Mouse (Mus musculus) thymus, postnatal 36 days (tissue): ENCODE results near the gene Ctnnbip1.
"Not testable (repeated sequence)": the region's sequence is repeated elsewhere in the genome, so short reads cannot be mapped to it uniquely, and the experiment has no call there.

Experiments used
- DNase-seq, 2 experiments: peaks; one replicate each; pipeline ENCODE4 v3.0.0; 2022; ENCODE audit warnings: mixed read lengths in 2 of 2

Gene Ctnnbip1

DNA sequence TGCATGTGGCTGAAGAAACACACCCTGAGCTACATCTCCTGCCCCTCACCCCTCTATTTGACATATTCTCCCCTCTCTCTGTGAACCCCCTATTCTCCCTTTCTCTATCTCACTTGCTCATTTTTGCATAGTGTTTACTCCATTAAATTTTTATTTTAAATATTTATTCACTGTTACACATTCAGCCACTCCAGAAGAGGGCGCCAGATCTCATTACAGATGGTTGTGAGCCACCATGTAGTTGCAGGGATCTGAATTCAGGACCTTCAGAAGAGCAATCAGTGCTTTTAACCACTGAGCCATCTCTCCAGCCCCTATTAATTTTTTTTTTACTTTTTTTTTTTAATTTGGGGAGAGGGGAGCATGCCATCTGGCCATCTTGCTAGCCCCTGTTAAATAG is 72.2 kb downstream of the Ctnnbip1 start:
- no peak for DNase-seq

DNA sequence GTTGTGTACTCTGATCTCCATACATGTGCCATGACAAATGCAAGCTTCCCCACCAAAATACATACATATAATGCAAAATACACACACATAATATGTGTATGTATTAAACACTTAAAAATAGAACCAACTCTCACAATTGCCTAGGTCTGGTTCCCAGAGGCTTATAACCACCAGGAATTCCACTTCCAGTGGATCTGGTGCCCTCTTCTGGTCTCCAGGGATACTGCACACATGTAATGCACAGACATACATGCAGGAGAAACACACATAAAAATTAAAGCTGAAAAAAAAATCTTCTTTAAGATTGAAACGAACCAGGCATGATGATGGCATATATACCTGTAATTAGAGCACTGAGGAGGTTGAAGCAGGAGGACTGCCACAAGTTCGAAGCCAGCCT is 73.5 kb downstream of the Ctnnbip1 start:
- DNase-seq = no peak

DNA sequence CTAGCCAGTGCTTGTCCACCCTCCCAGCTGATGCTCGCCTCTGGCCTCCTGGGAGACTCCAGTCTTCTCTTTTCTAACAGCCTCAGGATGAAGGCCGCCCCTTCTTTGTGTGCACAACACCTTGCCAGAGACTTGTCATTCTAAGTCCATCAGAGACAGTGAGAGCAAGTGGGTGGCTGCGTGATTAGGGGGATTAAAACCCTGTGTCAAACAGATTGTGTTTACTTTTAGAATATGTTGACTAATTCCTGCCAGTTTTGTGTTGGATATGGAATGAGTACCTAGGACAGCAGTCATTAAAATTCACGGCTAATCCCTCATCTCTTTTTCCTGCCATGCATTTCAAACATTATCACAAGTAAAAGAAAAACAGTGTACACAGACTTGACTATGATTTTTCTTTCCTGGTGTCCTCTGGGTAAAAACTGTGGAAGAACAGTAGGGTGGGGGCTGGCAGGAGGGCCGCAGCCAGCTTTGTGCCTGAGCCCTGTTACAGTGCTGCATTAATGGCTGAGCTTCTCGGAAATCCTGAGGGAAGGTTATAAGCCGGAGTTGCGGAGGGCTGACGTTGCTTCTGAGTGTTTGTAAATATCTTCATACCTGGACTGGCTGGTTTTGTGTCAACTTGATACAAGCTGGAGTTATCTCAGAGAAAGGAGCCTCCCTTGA is 77.0 kb downstream of the Ctnnbip1 start:
- DNase-seq = no peak

DNA sequence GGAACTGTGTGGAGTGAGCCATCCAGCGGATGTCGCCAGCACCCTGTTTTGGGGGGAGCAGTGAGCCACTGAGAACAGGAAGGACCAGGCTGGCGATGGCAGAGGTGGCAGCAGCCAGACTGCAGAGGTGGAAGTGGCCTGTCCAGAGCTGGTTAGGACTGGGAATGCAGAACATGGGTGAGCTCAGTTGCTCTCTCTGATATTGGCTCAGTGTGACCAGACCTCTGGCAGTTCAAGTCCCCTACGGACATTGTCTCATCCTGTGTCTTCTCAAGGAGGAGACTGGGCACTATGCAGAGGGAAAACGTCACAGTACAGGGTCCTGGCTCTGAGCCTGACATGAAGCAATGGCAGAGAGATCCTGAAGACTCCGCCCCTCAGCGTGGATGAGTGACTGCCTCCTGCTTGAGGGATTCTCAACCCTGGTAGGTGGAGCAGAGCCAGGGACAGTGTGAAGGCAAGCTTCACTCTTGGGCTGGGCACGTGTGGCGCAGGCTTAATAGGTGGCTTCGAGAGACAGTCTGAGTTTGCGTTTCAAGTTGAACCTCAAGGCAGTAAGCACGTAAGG is 79.7 kb downstream of the Ctnnbip1 start:
- no peak for DNase-seq

DNA sequence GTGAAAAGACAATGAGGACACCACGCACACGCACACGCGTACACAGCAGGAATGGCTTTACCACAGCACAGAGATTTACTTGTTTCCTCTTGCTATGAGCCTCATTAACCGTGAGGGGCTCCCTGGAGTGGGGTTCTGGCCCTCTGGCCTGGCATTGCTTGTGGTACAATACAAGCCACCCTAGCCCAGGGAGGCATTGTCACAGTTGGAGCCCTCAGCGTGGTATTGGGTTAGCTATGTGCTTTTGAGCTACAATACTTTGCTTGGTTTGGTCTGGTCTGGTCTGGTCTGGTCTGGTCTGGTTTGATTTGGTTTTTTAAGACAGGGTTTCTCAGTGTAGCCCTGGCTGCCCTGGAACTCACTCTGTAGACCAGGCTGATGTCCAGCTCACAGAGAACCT is 81.5 kb downstream of the Ctnnbip1 start:
- DNase-seq = no peak

DNA sequence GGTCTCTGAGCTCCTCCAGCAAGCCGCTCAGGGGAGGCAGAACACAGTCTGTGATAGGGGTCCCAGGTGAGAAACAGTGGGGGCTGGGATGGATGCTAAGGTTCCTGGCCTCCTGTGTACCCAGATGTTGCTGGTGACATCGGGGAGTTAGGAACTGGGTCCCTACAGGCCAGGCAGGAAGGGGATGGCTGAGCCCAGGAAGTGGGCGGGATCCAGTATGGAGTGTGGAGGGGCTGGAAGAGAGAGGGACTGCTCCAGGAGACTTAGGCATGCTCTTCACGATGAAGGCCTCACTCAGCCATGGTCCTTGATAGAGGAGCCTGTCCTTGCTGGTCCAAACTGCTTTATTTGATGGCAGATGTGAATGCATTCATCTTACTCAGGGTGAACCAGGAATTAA is 82.1 kb downstream of the Ctnnbip1 start:
- DNase-seq = no peak

DNA sequence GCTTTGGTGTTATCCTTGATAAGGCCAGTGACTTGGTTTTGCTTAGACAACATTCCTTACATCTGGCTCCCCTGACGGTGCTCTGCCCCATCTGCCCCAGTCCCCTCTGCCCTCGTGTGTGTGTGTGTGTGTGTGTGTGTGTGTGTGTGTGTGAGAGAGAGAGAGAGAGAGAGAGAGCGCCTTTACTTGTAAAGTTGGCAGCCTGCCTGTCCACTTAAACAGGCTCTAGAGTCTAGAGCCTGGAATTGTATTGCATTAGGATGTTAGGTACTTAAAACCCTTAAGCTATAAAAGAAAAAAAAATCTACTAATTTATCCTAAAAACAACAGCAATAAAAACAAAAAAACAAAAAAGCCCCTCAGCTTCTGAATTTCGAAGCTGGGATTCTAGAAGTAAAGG is 83.4 kb downstream of the Ctnnbip1 start:
- DNase-seq = no peak

DNA sequence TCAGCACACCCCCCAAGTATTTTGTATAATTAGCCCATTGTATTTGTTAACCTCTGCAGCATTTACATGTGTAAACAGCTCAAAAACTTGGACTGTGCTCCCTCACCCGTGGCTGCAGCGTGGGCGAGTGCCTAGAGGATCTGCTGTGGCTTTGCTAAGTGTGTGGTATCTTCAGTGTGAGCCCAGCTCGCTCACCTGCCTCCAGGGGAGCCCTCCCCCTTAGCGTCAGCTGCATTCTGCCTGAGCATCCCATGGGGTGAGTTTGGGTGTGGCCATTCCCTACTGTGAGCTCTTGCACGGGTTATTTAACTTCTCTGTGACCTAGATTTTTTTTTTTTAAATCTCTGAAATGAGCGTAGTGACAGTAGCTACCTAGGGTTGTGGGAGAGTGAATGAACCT is 84.2 kb downstream of the Ctnnbip1 start:
- no peak for DNase-seq

DNA sequence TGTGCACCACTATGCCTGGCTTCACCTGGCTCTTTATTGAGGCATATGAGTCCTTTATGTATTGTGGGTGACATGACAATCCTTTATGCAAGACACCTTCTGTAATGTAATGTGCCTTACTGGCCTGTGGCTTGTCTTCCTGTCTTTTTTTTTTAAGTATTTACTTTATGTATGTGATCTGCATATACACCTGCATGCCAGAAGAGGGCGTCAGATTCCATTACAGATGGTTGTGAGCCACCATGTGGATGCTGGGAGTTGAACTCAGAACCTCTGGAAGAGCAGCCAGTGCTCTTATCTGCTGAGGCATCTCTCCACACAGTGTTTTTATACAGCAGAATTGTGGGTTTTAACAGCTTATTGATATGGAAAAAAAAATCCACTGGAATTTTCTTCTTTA is 85.8 kb downstream of the Ctnnbip1 start:
- DNase-seq = no peak

DNA sequence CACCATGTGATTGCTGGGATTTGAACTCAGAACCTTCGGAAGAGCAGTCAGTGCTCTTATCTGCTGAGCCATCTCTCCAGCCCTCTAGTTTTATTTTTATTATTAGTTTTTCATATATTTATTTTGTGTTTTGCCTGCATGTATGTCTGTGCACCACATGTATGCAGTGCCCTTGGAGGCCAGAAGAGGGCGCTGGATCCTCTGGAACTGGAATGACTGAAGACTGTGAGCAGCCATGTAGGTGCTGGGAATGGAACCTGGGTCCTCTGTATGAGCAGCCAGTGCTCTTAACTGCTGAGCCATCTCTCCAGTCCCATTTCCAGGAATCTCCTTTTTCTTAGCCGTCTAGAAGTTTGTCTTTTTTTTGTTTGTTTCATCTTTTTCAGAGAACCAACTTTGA is 86.5 kb downstream of the Ctnnbip1 start:
- no peak for DNase-seq

DNA sequence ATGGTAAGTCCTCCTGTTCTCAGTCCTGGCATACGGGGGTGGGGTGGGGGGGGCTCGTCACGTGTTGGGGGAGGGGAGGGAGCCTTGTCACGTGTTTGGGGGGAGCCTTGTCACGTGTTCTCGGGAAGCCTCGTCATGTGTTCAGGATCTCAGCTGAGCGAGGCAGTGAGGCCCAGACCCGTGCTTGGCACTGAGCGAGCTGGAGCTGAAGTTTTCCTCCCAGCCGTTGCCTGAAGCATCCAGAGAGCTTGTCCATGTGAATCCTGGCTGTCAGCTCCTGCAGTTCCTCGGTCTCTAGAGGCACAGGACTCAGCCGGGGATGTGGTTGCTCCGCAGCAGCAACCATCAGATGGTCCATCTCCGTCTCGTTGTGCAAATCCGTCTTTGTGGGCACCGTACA is 88.0 kb downstream of the Ctnnbip1 start:
- no peak for DNase-seq

DNA sequence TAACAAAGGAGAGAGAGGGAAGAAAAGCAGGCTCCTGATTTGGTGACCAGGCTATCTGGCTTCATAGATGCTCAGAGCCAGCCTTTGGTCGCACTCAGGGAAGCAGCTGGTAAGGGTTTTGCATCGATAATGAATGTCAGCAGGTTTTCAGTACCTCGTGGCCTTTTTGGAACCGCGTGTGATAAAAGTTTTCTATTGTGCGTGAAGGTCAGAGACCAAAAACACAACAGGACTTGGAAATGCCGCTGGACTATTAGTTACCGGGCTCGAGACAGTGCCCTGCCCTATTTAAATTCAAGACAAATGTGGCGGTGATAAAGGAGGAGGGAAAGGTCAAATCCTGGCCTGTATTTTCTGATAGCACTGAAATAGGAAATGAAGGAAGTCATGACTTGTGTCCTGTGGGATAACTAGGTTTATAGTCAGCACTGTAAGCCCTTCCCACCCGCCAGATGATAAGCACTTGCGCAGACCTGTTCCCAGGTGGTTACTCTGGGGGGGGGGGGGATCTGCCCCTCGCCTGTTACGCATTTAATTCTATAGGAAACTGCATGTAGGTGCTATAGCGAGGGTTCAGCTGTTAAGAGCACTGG is 88.8 kb downstream of the Ctnnbip1 start:
- DNase-seq = no peak

DNA sequence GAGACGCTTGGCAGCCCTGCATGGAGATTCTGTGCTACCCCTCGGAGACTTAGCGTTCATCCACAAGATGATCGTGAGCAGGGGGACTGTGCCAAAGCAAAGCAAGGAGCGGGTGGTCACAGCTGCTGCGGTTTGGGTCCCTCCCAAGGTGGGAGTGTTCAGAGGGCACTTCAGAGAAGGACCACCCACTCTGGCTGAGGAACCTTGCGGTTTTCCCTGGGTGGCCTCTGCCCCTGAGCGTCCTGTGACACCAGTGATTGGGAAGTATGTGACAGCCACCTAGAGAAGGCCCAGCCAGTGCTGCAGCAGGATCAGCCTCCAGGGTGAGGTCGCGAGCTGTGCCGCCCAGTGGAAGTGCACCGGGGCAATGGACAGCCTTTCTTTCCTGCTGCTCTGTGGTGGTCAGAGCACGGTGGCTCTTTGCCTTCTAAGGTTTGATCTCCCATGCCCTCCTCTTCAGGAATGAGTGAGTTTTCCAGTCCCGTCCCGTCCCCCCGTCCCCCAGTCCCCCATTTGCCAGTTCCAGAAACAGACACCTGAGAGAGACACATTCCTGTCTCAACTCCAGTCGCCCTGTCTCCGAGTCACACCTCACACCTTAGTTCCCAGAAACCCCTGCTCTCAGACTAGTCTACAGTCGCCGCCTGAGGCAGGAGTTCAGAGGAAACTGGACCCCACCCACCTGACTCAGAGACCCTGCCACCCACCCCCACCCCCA is 89.7 kb downstream of the Ctnnbip1 start:
- DNase-seq = no peak

DNA sequence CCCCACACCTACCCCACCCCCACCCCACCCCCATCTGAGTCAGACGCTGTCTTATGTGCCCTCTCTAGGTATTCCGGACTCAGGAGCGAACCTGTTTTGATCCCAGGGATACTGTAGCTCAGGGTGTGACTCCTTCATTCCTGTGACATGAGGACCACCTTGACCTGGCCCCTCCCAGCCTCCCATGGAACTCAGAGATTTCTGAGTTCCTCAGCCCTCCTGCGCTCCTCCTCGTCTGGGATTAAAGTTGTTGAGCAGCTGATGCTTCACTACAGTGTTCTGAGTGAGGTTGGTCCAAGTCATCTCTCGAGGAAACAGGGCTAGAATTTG is 90.2 kb downstream of the Ctnnbip1 start:
- DNase-seq = no peak

DNA sequence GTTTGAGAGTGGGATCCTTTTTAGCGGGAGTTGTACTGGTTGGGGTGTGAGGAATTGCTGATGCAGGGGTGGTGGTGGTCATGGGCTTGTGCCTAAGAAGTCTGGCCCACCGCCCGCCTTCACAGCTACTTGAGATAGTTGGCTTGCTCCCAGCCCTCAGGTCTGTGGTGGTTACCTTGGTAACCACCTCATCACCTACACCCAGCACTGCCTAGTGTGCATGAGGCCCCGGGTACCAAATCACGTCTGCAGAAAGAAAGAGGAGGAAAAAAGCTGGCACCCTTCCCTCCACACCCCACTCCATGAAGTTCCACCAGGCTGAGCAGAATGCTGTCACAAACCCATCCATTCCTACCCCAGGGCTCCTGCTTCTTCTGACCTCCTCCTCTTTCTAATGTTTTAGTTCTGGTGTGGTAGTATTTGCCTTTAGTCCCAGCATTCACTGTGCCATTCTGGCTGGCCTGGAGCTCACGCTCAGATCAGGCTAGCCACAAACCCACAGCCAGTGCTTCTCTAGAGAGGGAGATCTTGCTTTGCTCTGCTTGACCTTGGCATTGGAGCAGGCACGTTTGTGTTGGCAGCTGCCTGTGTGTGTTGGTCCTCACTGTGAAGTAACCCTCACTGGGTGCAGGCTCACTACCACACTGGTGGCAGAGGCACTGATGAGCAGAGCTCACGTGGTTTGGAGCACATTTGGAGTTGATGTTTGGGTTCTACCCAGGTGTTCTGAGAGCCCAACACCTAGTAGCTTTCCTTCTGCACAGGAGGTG is 91.4 kb downstream of the Ctnnbip1 start:
- no peak for DNase-seq

DNA sequence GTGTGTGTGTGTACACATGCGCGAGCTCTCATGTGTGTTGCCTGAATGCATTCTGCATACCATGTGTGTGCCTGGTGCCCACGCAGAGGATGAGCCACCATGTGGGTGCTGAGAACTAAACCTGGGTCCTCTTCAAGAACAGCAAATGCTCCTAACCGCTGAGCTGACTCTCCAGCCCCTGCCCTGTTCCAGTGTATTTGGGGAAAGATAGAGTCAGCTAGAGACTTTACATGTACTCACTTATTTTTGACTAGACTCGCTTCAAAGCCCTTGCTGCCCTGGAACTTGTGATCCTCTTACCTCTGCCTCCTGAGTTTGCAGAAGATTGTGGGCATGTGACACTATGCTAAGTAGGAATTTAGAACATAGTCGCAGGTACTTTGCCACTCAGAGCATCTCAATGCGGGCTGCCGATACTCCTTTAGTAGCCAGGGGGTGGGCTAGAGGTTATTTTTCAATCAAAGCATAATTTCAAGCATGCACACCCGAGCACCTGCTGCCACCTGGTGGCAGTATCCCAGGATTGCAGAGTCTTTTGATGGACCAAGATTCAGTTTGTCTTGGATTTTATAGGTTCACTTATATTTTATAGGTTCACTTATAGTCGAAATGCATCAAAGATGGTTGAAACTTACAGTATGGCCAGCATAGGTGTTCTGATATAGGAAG is 93.5 kb downstream of the Ctnnbip1 start:
- DNase-seq = peak; percentile 40 to 51

DNA sequence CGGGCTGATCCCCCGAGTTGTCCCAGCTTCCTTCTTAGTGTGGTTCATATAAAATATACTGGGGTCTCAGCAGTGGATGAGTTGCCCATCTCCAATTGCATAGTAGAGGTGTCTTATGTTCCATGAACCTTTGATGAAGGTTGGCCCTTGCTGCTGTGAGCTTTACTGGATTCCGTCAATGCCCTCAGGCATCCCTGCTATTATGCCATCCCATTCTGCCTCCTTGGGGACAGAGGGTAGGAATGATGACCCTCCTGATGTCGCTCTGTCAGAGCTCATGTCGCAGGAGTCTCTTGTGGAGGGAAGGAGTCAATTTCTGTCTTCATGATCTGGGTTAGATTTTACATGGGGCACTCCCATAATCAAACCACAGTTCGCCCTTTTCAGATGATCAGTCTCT is 95.5 kb downstream of the Ctnnbip1 start:
- not testable (repeated sequence) for DNase-seq

DNA sequence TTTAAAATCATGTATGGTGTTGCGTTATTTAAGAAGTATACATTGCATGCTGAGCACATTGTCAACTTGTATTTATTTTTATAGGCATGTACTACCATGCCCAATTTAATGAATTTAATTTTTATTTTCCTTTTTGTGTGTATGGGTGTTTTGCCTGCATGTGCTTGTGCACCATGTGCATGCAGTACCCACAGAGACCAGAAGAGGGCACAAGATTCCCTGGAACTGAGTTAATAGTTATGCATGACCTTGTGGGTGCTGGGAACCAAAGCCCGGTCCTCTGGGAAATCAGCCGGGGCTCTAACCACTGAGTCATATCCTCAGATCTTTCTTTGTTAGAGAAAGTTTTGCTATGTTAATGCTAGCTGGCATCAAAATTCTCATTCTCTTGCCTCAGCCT is 96.8 kb downstream of the Ctnnbip1 start:
- no peak for DNase-seq
